Mouse (Mus musculus) adrenal gland, adult 2 months (tissue): ENCODE data around the gene Nuak1. TPM values are rescaled to one million over a fixed set of nuclear protein-coding genes. Genes with fewer than 3 reads are reported as not detected.

Experiments
- DNase-seq: peaks from one replicate; pipeline ENCODE4 v3.0.0; 2021
- polyA plus RNA-seq: library from polyadenylated mRNA; depleted of rRNA; stranded (reverse); fragments of >200 nt; gene quantifications from 2 replicates; pipeline ENCODE4 v1.2.3, GENCODE M21; 2012; rRNA removed
- total RNA-seq, 2 experiments: library from RNA; stranded (reverse); gene quantifications; 2 replicates each; pipeline ENCODE4 v1.2.3; 2021

The Nuak1 gene
- total and polyA plus RNA-seq, 3 experiments: 4.4 to 12.2 (median 6.6) TPM

GRCm38 (mm10) chr10:84338752-84339151 lies 101.6 kb downstream of the Nuak1 start:
- DNase-seq: peak; percentile 15

- DNase-seq: peak; percentile 35
Measured at GRCm38 (mm10) chr10:84335441-84335840, 105.0 kb downstream of the Nuak1 start.

- DNase-seq: no peak
Measured at GRCm38 (mm10) chr10:84329822-84330221, 110.6 kb downstream of the Nuak1 start.

- DNase-seq: no peak
Measured at GRCm38 (mm10) chr10:84329336-84329735, 111.1 kb downstream of the Nuak1 start.

- DNase-seq: no peak
Measured at GRCm38 (mm10) chr10:84324018-84324417, 116.4 kb downstream of the Nuak1 start.

Other genes with a start within 250 kb of the Nuak1 start
- gene Ckap4, start 93.5 kb upstream of the Nuak1 start, total RNA-seq: 10 to 100 TPM; 24.5 to 44.7 TPM
- 20.8 and 29.3 TPM in 2 replicates for gene Ckap4, start 93.5 kb upstream of the Nuak1 start, polyA plus RNA-seq
- 10 to 100 TPM; 35.0 to 41.7 TPM for gene Tcp11l2, start 136.0 kb upstream of the Nuak1 start, total RNA-seq
- 35.9 and 48.1 TPM in 2 replicates for gene Tcp11l2, start 136.0 kb upstream of the Nuak1 start, polyA plus RNA-seq
- gene Polr3b, start 181.7 kb upstream of the Nuak1 start, total RNA-seq: 10 to 100 TPM; 23.1 to 28.0 TPM
- gene Polr3b, start 181.7 kb upstream of the Nuak1 start, polyA plus RNA-seq: 2.0 and 2.3 TPM in 2 replicates